Mouse (Mus musculus) c-Kit-positive CD71-positive TER-119-negative erythroid progenitor cells, embryonic 14.5 days (primary cell): ENCODE measurements at regions not wholly inside any gene's neighbourhood (a gene's known extent, or its start where the extent isn't known, plus 50 kb on each side); places are given as distances from the start of the nearest gene placed in this dataset.
A peak's percentile ranks its signal among the peaks of the same experiment; 100 is the strongest.
"Not testable (repeated sequence)": the region's sequence is repeated elsewhere in the genome, so short reads cannot be mapped to it uniquely, and the experiment has no call there.

Source experiments
- DNase-seq: peaks from one replicate; pipeline ENCODE4 v3.0.0-alpha.2; 2013; ENCODE audit warnings: low read depth

DNA sequence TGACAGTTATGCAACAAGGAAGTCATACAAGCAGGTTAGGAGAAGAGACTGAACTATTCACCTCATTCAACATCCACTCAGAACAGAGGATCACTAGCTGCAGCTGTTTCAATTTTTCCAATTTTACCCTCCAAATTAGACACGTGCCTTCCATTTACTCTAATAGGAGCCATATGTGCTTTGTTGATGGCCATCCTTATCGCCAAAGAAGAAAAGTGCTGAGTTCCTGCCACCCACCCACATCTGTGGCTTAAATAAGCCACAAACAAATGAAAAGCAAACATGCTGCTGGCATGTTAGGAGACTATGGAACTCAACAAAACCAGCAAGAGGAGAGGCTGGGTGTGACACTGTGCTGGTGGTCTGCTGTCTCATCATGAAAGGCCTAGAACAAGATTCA, 1786.1 kb downstream of the 9330182O14Rik start:
- no peak for DNase-seq

DNA sequence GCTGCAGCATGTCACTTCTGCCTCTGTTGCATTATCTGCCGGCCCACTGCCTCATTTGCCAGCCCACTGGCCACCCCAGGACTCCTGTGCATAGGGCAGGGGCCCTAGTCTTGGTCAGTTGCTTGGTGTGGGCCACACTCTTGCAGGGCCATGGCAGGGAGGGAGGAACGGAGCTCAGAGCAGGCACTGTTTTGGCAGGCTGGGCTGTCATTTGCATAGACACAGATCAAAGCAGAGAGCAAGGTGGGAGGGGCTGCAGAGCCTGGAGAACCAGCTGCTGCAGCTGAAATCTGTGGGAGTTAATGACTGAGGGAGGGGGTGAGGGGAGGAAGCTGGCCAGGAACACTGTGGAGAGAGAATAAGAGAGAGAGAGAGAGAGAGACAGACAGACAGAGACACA, 1802.5 kb downstream of the 9330182O14Rik start:
- no peak for DNase-seq

DNA sequence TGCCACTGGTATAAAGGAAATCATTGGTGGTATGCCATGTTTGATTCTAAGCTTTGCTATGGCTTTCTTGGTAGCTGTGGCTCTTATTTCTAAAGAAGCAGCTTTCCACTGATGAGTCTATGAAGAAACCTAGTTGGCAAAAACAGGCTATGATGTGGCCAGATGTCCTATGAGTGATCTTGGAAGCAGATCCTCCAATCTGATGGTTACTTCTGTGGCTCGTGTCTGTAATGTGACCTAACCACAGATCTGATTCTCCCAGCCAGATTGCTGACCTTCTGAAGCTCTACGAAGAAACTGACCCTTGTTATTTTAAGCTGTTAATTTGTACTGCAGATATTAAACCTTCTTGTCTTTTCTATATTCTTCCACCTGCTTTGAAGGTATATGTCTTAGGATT, 1811.1 kb downstream of the 9330182O14Rik start:
- DNase-seq = no peak

DNA sequence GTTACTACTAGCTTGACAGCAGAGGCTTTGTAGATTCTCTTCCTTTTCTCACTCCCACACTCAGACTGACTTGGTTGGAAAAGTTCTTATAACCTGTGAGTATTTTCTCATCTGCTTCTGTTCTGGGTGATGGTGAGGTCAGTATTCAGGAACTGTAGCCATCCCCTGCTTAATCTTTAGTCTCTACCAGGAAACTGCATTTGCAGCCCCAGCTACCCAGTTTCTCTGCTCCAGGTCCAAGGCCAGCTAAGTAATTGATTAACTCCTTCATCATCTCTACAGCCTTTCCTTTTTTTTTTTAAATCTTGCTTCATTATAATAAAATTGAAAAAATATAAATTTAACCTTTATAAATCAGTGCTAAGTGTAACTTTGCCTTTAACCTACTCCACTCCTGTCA, 1813.7 kb downstream of the 9330182O14Rik start:
- DNase-seq = no peak

DNA sequence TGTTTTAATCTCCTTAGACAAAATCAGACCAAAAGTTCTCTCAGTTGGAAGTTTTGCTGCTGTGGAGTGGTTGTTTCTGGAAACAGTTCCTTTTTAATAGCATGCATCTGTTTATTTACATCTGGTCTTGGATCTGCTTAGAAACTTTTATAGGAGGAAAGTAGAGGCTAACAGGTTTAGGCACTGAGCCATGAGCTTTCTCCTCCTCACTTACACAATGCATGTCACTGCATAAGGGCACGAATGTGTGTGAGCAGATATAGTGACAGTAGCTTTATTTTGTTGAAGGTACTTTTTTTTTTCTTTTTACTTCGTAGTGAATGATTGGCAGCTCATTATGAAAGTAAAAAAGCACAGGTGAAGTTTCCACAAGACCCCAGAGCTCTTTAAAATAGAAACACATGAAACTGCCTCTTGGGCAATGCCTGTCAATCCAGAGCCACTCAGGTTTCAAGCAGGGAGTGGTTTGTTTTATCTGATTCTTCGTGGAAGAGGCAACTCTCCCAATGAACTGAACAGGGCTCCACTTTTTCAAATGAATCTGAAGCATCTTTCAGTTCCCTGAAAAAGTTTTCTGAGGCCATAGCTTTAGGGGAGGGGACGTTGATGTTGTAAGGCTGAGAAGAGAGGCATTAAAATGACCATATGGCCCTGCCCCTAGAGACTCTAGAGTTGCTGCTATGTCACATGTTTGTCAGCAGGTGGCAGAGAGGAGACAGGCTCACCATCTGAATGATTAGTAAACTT, 1814.4 kb downstream of the 9330182O14Rik start:
- no peak for DNase-seq

DNA sequence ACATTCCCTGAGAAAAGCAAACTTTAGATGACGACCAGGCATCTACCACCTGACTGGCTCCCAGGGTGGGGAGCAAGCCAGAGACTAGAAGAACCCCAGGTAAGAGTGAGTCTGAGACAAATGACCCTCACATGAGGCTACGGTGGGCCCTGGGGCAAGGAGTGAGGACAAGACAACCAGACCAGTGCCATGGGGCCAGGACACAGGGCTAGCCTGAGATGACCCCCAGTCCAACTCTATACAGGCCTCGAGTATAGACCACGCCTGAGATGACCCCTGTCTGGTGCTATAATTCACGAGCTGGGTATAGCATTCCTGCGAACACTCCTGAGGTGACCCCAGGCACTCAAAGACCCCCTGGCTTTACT, 1814.9 kb downstream of the 9330182O14Rik start:
- DNase-seq = no peak

DNA sequence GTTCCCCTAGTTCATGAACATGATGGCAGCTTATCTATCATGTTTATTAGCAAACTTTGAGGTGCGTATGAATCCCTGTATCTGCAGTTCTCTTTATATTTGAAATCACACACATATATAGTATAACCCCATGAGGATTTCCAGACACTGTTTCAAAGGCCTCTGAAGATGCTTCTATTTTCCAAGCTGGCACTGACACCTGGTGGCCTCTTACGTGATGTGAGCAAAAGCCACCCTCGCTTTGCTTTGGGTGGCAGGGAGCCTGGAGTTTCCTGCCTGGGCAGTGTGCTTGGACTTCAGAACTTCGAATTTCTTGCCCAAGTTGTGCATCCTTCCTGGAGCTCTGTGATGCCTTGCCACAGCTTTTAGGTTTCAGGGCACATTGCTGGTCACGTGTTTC, 1817.1 kb downstream of the 9330182O14Rik start:
- DNase-seq = no peak

DNA sequence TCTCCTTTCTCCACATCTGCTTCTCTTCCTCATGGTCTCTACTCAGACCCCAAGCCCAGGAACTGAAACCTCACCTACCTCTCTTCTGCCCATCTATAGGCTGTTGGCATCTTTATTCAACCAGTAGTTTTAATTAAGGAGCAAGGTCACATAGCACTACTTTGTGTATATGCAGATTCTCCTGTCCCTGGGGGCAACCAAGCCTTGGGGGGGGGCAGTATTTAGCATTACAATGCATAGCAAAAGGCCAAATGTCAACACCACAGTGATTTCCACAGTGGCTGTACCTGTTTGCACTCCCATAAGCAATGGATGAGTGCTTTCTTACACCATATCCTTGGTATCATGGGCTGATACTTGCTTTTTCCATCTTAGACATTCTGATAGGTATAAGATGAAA, 1826.4 kb downstream of the 9330182O14Rik start:
- no peak for DNase-seq

DNA sequence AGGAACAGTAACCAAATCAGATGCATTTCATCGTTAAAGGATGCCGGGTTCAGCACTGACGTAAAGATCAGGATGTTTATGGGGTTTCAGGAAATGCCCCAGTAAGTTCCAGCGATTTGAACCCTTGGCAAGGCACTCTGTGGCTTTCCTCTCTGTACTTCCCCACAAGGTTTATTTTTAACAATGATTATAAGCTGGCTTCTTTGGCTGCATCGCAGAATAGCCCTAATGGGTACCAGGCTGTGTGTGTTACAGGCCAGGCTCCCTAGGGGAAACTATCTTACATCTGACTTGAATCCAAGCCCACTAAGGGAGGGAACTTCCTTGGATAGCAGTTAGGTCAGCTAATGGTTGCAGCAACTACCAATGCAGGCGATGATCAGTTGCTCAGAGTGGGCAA, 1836.7 kb downstream of the 9330182O14Rik start:
- no peak for DNase-seq

DNA sequence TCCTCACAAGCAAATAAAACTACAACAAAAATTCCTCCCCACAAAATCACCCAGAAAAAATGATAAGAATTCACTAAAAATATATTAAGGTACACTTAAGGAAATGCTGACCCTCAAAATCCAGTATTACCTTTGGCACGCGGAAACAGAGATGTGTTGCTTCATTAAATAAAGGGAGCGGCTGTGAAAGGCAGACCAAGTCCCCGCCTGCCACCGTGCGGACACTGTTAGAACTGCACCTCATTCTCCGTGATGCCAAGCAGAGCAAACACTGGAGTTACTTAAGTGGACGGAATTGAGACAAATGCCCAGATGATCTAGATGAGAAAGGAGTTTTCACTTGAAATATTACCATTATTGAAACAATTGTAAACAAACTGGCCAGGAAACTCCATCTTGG, 1839.1 kb downstream of the 9330182O14Rik start:
- peak; percentile 34 for DNase-seq

DNA sequence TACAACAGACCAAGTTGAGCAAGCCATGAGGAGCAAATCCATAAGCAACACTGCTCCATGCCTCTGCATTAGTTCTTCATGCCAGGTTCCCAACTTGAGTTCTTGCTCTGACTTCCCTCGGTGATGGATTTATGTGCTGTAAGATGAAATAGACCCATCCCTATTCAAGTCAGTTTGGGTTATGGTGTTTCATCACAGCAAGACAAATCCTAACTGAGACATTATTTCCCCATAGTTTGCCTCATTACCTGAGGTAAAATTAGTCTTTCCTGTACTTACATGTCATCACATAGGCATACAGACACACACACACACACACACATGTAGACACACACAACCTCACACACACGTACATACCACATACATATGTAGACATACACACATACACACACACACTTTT, 1843.0 kb downstream of the 9330182O14Rik start:
- no peak for DNase-seq

DNA sequence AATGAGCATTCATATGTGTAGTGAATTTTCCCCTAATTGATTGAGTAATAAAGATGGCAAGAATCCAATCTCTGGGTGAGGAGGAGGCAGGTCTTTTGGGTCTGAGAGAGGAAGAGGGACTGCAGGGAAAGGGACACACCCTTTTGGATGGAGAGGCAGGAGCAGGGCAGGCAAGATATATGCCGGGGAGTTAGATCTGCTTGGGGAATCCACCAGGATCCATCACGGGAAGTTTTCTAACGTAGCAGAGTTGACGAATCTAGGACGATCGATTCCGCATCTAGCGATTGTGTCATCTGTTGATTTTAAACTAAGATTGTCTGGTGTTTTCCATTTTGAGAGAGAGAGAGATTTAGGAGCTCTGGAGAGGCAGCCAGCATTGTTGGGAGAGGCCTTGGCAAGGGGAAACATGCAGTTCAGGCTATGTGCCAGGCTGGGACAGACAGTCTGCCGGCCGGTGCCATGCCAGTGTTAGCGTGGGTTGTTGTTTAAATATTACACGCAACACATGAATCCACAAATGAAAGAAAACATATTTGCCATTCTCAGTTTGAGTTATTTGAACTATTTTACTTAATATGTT, 1843.6 kb downstream of the 9330182O14Rik start:
- DNase-seq = no peak

DNA sequence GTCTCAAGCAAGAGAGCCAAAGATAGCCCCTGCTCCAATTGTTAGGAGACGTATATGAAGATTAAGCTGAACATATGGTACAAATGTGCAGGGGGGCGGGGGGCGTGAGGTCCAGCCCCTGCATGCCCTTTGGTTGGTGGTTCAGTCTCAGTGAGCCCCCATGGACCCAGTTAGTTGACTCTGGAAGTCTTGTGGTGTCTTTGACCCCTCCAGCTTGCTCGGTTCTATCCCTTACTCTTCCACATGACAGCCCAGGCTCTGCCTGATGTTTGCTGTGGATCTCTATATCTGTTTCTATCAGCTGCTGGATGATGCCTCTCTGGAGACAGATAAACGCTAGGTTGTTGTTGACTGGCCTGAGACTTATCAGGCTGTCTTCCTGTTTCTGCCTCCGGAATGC, 1849.1 kb downstream of the 9330182O14Rik start:
- DNase-seq = no peak

DNA sequence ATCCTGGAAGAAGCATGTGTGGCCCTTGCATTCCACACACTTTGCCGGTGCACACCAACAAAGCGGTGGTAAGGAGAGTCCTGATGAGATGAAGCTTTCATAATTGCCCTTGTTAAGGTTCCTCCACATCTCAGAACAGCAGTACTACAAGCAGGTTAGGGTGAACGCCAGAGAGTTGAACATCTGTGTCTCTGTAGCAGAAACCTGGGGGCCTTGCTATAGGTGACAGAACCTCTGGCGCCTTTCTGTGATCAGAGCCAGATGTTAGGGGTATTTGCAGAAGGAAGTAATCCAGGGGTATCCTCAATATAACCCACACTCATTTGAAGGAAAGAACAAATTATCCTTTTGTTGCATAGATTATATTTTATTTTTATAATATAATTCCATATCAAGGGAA, 1850.1 kb downstream of the 9330182O14Rik start:
- DNase-seq = no peak

DNA sequence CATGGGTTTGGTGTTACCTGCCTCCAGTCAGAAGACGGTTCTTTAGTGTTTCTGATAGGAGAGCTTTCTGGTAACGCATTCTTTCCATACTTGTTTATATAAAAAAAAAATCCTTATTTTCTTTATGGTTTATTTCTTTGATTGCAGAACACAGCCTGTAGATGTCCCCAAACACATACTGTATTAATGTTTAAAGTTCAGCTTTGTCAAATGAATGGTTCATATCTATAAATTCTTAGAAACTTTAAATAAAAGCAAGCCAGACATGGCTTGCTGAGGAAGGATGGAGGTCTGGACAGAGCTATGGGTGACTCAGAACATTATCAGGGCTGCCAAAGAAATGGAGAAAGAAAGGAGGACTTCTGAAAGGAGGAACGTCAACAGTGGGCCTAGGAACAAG, 1852.1 kb downstream of the 9330182O14Rik start:
- DNase-seq = no peak

DNA sequence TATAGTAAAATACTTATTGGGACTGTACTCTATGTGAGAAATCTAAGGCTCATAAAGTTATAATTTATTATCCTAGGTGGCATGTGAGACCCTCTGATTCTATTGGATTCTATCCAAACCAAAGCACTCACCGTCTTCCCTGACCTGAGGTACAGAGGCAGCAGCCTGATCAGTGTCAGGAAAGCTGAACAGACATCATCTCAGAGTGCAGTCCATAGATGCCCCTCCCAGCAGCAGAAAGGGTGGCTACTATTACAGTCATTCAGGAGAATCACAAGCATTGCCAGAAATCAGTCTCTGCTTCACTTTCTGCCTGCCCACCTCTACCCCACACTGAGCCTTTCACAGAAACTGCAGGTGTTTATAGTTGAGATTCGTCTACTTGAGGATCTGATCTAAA, 1854.9 kb downstream of the 9330182O14Rik start:
- no peak for DNase-seq

DNA sequence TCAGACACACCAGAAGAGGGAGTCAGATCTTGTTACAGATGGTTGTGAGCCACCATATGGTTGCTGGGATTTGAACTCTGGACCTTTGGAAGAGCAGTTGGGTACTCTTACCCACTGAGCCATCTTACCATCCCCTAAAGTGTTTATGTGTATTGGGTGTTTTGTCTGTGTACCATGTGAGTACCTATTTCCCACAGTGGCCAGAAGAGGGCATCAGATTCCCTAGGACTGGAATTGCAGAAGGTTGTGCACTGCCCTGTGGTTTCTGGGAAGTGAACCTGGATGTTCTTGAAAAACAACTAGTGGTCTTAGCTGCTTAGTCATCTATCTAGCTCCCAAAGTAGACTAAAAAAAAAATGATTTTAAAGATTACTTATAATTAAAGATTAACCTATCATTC, 1857.7 kb downstream of the 9330182O14Rik start:
- DNase-seq = no peak

DNA sequence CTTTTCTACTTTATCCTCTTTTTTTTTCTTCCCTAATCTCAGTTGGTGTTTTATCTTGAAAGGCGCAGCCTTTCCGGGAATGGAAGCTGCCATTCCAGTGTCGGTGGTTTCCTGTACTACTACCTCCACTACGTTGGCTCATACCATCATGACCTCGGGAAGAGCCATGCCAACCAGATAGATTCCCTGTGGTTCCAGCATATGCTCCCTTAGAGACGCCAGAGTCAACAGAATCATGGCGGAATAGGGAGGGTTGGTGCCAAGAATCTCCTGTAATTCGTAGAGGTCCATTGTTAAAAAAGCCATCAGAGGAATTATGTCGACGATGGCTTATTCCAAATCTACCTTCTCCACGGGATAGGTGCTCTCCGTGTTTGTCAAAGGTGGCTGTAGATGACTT, 1898.1 kb downstream of the 9330182O14Rik start:
- DNase-seq = not testable (repeated sequence)

DNA sequence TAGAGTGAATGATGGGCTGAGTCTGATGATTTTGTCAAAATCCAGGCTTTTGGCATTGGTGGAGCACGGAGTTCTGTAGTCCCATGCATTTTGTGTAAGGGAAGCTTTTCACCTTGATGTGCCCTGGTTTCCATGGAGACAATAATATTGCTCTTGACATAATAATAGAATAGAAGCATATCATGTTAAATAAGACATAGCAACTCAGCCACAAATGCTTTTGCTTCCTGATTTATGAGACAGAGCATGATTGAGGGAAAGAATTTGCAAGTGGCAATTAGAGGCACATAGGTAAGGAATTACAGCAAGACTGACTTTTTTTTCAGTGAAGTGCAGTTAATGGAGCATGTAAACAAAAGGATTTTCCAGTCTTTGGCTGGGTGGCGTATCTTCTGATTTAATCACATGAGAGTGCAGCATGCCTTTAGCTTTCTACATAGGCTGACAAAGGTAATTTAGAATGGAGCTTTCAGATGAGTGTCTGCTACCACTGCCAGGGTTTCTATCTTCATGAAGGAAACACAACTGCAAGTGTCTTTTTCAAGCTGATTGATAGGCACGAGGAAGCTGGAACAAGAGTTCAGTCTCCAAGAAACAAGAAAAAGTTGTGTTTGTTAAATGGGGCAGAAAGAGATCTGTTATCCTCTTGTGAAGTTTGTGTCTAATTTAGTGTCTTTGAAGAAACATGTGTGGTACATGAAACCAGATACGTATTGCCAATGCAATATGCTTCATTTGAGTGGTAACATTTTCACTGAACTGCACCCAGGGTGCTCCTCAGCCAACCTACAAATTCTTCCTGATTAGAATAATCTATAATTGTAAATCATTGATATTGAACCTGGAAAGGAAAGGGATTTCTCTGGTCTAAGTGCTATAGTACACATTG, 1913.2 kb downstream of the 9330182O14Rik start:
- DNase-seq = no peak

DNA sequence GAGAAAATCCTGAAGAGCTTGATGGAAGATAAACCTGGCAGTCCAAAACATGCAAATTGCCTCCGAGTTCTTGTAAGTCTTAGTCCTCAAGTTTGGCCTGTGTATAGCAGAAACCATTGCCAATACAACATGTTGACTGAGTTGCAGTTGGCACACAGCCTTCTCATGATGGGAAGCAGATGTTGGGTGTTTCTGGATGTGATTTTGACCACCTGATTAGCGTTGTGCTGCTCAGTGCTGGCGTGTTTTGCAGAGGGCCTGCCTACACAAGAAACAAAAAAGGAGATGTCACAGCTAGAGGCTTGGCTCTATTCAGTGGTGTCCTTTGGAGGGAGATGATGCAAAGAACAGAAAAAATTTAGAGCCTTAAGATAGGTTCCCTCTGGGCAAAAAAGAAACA, 1922.6 kb downstream of the 9330182O14Rik start:
- no peak for DNase-seq

DNA sequence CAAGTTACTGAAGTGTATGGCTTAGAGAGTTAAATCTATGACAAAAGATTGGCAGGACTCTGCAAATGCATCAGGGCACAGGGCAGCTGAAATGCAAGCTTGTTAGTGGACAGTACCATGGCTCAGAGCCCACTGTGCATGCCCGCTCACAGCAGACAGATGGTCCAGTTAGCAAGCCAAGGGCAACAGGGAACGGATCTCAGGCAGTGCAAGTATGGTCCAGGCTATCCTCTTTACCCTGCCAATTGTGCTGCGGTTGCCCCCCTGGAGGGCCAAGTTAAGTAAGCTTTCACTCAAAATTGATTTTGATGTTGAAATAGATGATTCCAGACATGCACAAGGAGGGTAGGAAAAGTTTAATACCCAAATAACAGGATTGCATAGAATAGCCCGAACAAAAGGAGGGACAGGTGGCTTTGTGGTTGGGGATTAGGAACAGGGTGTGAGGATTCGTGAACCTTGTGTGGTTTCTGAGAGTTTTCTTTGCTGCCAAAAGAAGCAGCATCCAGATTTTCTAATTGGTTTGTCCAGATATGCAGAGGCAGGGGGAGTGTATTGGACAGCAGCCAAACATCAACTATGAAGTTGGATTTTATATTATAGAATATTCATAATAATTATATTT, 1934.2 kb downstream of the 9330182O14Rik start:
- no peak for DNase-seq

DNA sequence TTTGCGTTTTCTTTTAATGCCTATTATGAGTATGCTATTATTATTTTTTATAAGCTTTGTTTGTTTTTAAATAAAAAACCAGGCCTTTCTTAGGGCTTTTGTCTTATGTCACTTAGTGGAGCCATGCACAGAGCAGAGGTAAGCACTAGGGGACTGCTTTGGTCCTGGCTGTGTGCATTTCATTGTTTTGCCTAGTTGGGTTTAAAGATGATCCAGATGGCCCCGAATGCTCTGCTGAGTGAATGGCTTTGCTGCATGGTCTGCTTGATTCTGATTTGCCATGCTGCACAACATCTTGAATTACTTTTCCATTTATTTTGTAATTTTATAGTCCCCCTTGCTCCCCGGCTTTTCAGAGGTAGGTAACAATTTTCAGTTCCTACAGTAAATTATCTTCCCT, 1934.9 kb downstream of the 9330182O14Rik start:
- no peak for DNase-seq

DNA sequence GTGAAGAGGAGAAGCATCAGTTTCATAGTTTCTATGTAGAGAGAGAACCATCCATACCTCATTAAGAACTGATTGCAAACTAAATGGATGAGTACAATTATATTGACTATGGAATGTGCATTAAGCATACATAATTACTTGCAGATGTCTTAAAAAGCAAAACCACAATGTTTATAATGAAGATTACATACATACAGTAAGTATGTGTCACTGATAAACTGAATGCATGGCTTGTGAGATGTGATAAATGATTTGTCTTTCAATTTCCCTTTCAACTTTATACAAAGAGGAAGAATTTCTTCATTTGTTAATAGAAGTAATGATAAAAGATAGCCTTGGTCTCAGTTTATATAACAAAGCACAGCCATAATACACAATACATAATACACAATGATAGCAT, 1939.3 kb downstream of the 9330182O14Rik start:
- no peak for DNase-seq
